8 mouse cellular contexts compared by ENCODE assay signal in the genomic region with DNA sequence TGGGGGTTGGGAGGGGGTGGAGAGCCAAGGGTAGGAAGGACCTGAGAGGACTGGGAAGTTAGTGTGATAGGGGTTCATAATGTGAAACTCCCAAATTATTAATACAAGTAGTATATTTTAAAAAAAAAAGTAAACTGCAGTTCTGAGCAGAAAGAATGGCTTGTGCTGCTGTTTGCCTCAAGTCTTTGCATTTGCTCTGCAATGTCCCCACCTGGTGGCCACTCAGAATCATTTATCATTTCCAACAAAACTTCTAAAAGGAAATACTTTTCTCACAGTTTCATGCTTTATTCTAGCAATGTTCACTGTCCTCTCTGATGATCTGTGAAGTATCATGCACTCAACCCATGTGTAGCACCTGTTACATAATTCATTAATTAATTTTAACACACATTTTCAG.
DNase-seq lines count a peak whose midpoint lies in the region; ATAC-seq and TF ChIP-seq lines count a peak whose summit lies in the region.
"Had no signal": no experiment of that assay in that cellular context is flagged by ENCODE, and none has a peak within 500 bp of the region (broad histone marks: within the 10 kb centered on the region; RNA-seq: fewer than 3 reads in every experiment).

No protein-coding gene starts in this region.

- H3K27me3 ChIP-seq in kidney, adult 2 months (replicated peaks; ENCODE audit: control insufficient read depth, insufficient read depth, low read length), result no peaks in the 10 kb centered on the region
- no peaks in the 10 kb centered on the region for H3K27me3 ChIP-seq in embryonic facial prominence, embryonic 14.5 days (replicated peaks; ENCODE audit: control insufficient read depth, insufficient read depth, low read length)

- H3K9me3 ChIP-seq in embryonic facial prominence, embryonic 14.5 days (ENCODE audit: control insufficient read depth, low read length), result no peaks in the 10 kb centered on the region

- H3K9ac ChIP-seq in embryonic facial prominence, embryonic 14.5 days (ENCODE audit: low read depth, low read length), result no peak overlapping the region

- no peaks in the 10 kb centered on the region for H3K36me3 ChIP-seq in kidney, adult 2 months (ENCODE audit: control insufficient read depth, insufficient read depth, low read length)
- H3K36me3 ChIP-seq in embryonic facial prominence, embryonic 14.5 days (ENCODE audit: control insufficient read depth, insufficient read depth, low read length), result no peaks in the 10 kb centered on the region

- no peak overlapping the region for H3K27ac ChIP-seq in kidney, adult 2 months (ENCODE audit: insufficient read depth, low read depth, low read length)
- no peak overlapping the region for H3K27ac ChIP-seq in embryonic facial prominence, embryonic 14.5 days (replicated peaks; ENCODE audit: low read depth, low read length)

- 0 out of 2 replicates have a peak, but pooled peaks have one; percentile 15 for TF ChIP-seq CTCF in kidney, adult 2 months (conservative IDR thresholded peaks at IDR 0.05; ENCODE audit: insufficient read depth, insufficient read length, low read depth, low read length)

- no peak for TF ChIP-seq POLR2A in kidney, adult 2 months (IDR thresholded peaks at IDR 0.05; ENCODE audit: low read depth, low read length)

- no peak for DNase-seq in kidney, adult 2 months
- DNase-seq in kidney, adult 18-20 months, result no peak
- DNase-seq in urinary bladder, postnatal 25 days (ENCODE audit: low spot score), result peak; percentile 9
- DNase-seq in urinary bladder, adult 18-20 months (ENCODE audit: low spot score in 2 of 2), result no peak
- peak; percentile 35 for DNase-seq in embryonic facial prominence, embryonic 14.5 days (ENCODE audit: low spot score)
- DNase-seq in c-Kit-positive CD71-positive TER-119-positive erythroid progenitor cells, embryonic 14.5 days (ENCODE audit: low spot score), result no peak
- no peak for DNase-seq in T-cell, adult 2 months (ENCODE audit: low spot score)
- DNase-seq: cerebellum, postnatal 36 days had no signal

- H3K4me2 ChIP-seq in embryonic facial prominence, embryonic 14.5 days (ENCODE audit: low read depth, low read length), result no peak overlapping the region

- H3K4me3 ChIP-seq in kidney, adult 2 months (ENCODE audit: insufficient read depth, low read depth, low read length), result no peak overlapping the region
- H3K4me3 ChIP-seq in embryonic facial prominence, embryonic 14.5 days (ENCODE audit: low read depth, low read length), result no peak overlapping the region

- H3K4me1 ChIP-seq in kidney, adult 2 months (ENCODE audit: control insufficient read depth, insufficient read depth, low read length), result no peaks in the 10 kb centered on the region
- H3K4me1 ChIP-seq in embryonic facial prominence, embryonic 14.5 days (ENCODE audit: control insufficient read depth, insufficient read depth, low read length), result no peaks in the 10 kb centered on the region

- no peak for ATAC-seq in embryonic facial prominence, embryonic 14.5 days (ENCODE audit: low read depth)

Comparison
In these comparisons a context has a peak if more than half of its experiments do, and no peak if none do; other contexts are left out.
1. DNase-seq: peak in urinary bladder, postnatal 25 days (single experiment) and embryonic facial prominence, embryonic 14.5 days (single experiment); none in kidney, adult 2 months (single experiment), kidney, adult 18-20 months (single experiment), urinary bladder, adult 18-20 months (0 of 2), c-Kit-positive CD71-positive TER-119-positive erythroid progenitor cells, embryonic 14.5 days (single experiment) and T-cell, adult 2 months (single experiment).